Mouse (Mus musculus) midbrain, embryonic 10.5 days (tissue): ENCODE measurements at regions not wholly inside any gene's neighbourhood (a gene's known extent, or its start where the extent isn't known, plus 50 kb on each side); places are given as distances from the start of the nearest gene placed in this dataset.

Experiments used
- DNase-seq: peaks from one replicate; pipeline ENCODE4 v3.0.0-alpha.2; 2017; ENCODE audit warnings: low spot score
- H3K27ac ChIP-seq: fragments of 300-500 bp; sonication (generic); replicated peaks from 2 replicates; pipeline ENCODE4 v1.5.1; 2016; ENCODE audit warnings: mild to moderate bottlenecking
- H3K27me3 ChIP-seq: fragments of 300-500 bp; sonication (generic); 2 replicates; pipeline ENCODE4 v1.6.1; 2016; ENCODE audit warnings: low read depth, mild to moderate bottlenecking; ENCODE audit not compliant: poor library complexity, severe bottlenecking
- H3K36me3 ChIP-seq: fragments of 300-500 bp; sonication (generic); 2 replicates; pipeline ENCODE4 v1.6.1; 2016; ENCODE audit warnings: mild to moderate bottlenecking, moderate library complexity
- H3K4me1 ChIP-seq: fragments of 300-500 bp; sonication (generic); 2 replicates; pipeline ENCODE4 v1.6.1; 2016
- H3K4me3 ChIP-seq: fragments of 300-500 bp; sonication (generic); 2 replicates; pipeline ENCODE4 v1.5.1; 2016; ENCODE audit warnings: mild to moderate bottlenecking, moderate library complexity
- H3K9me3 ChIP-seq: fragments of 300-500 bp; sonication (generic); replicated peaks from 2 replicates; pipeline ENCODE4 v1.6.1; 2016; ENCODE audit warnings: mild to moderate bottlenecking
- WGBS: fragments of 180-500 bp; shearing (Covaris S2); methylation state at CpG from one replicate; pipeline ENCODE4 v1.1.7; 2016; 5-methylcytosine and 5-hydroxymethylcytosine counted together

- H3K27ac ChIP-seq = no peak overlapping the region
- no peak for DNase-seq
- H3K36me3 ChIP-seq = no peaks in the 10 kb centered on the region
- H3K9me3 ChIP-seq = no peaks in the 10 kb centered on the region
- no peaks in the 10 kb centered on the region for H3K27me3 ChIP-seq
- no peak overlapping the region for H3K4me3 ChIP-seq
- no peaks in the 10 kb centered on the region for H3K4me1 ChIP-seq
- WGBS = 87% methylated on average over 3 of the region's 3 CpGs
Measured at GRCm38 (mm10) chr6:66151786-66152185, 199.4 kb downstream of the 4930544G11Rik start.

GRCm38 (mm10) chr6:66154831-66155230 is 202.4 kb downstream of the 4930544G11Rik start:
- no peak for DNase-seq
- Histone ChIP-seq H3K4me3 (no peak overlapping the region), H3K36me3 (no peaks in the 10 kb centered on the region), H3K4me1 (no peaks in the 10 kb centered on the region), H3K27me3 (no peaks in the 10 kb centered on the region), H3K27ac (no peak overlapping the region), H3K9me3 (no peaks in the 10 kb centered on the region)
- WGBS = 92% methylated on average over 2 of the region's 2 CpGs

- no peaks in the 10 kb centered on the region for H3K27me3 ChIP-seq
- H3K36me3 ChIP-seq = no peaks in the 10 kb centered on the region
- 0 out of 2 replicates have a peak, but pooled peaks cover 6% of the 10 kb centered on the region for H3K9me3 ChIP-seq
- no peak overlapping the region for H3K4me3 ChIP-seq
- H3K4me1 ChIP-seq = no peaks in the 10 kb centered on the region
- no peak for DNase-seq
- WGBS = 68% methylated on average over 2 of the region's 2 CpGs
- no peak overlapping the region for H3K27ac ChIP-seq
Measured at GRCm38 (mm10) chr6:66160805-66161204, 208.4 kb downstream of the 4930544G11Rik start.

- WGBS = 72% methylated on average over 3 of the region's 3 CpGs
- 0 out of 2 replicates have a peak, but pooled peaks cover 6% of the 10 kb centered on the region for H3K9me3 ChIP-seq
- no peak overlapping the region for H3K27ac ChIP-seq
- H3K4me3 ChIP-seq = no peak overlapping the region
- no peaks in the 10 kb centered on the region for H3K4me1 ChIP-seq
- no peak for DNase-seq
- H3K27me3 ChIP-seq = no peaks in the 10 kb centered on the region
- H3K36me3 ChIP-seq = no peaks in the 10 kb centered on the region
Measured at GRCm38 (mm10) chr6:66168913-66169312, 216.5 kb downstream of the 4930544G11Rik start.

GRCm38 (mm10) chr6:66197990-66198389 is 245.6 kb downstream of the 4930544G11Rik start:
- no peak overlapping the region for H3K4me3 ChIP-seq
- DNase-seq = no peak
- H3K4me1 ChIP-seq = peaks cover 5% of the 10 kb centered on the region; the same call in 1 of the 2 replicates
- H3K9me3 ChIP-seq = no peaks in the 10 kb centered on the region
- WGBS = 87% methylated on average over 1 of the region's 1 CpGs
- no peaks in the 10 kb centered on the region for H3K36me3 ChIP-seq
- no peaks in the 10 kb centered on the region for H3K27me3 ChIP-seq
- no peak overlapping the region for H3K27ac ChIP-seq

- Histone ChIP-seq H3K9me3 (no peaks in the 10 kb centered on the region), H3K27me3 (no peaks in the 10 kb centered on the region), H3K36me3 (no peaks in the 10 kb centered on the region), H3K27ac (no peak overlapping the region), H3K4me1 (peaks cover 5% of the 10 kb centered on the region; the same call in 1 of the 2 replicates), H3K4me3 (no peak overlapping the region)
- 81% methylated on average over 6 of the region's 6 CpGs for WGBS
- no peak for DNase-seq
Measured at GRCm38 (mm10) chr6:66200136-66200790, 247.9 kb downstream of the 4930544G11Rik start.

GRCm38 (mm10) chr6:66206197-66206925 is 254.0 kb downstream of the 4930544G11Rik start:
- H3K4me3 ChIP-seq = no peak overlapping the region
- no peak overlapping the region for H3K27ac ChIP-seq
- no peaks in the 10 kb centered on the region for H3K27me3 ChIP-seq
- WGBS = 91% methylated on average over 5 of the region's 5 CpGs
- no peaks in the 10 kb centered on the region for H3K36me3 ChIP-seq
- no peaks in the 10 kb centered on the region for H3K9me3 ChIP-seq
- DNase-seq = no peak
- H3K4me1 ChIP-seq = no peaks in the 10 kb centered on the region

GRCm38 (mm10) chr6:66217543-66217942 is 265.1 kb downstream of the 4930544G11Rik start:
- Histone ChIP-seq H3K4me1 (peaks cover 11% of the 10 kb centered on the region; the same call in 1 of the 2 replicates), H3K27me3 (no peaks in the 10 kb centered on the region), H3K36me3 (no peaks in the 10 kb centered on the region), H3K27ac (0 out of 2 replicates have a peak overlapping the region, but pooled peaks have one; percentile 33), H3K4me3 (no peak overlapping the region), H3K9me3 (no peaks in the 10 kb centered on the region)
- 49% methylated on average over 2 of the region's 2 CpGs for WGBS
- DNase-seq = no peak

GRCm38 (mm10) chr6:66224164-66224903 is 271.9 kb downstream of the 4930544G11Rik start:
- 80% methylated on average over 4 of the region's 4 CpGs for WGBS
- DNase-seq = no peak
- no peak overlapping the region for H3K4me3 ChIP-seq
- no peaks in the 10 kb centered on the region for H3K9me3 ChIP-seq
- H3K36me3 ChIP-seq = no peaks in the 10 kb centered on the region
- no peak overlapping the region for H3K27ac ChIP-seq
- no peaks in the 10 kb centered on the region for H3K4me1 ChIP-seq
- no peaks in the 10 kb centered on the region for H3K27me3 ChIP-seq

- Histone ChIP-seq H3K4me1 (no peaks in the 10 kb centered on the region), H3K36me3 (no peaks in the 10 kb centered on the region), H3K27ac (no peak overlapping the region), H3K4me3 (no peak overlapping the region), H3K9me3 (no peaks in the 10 kb centered on the region), H3K27me3 (no peaks in the 10 kb centered on the region)
- WGBS = 73% methylated on average over 2 of the region's 2 CpGs
- DNase-seq = no peak
Measured at GRCm38 (mm10) chr6:66236368-66236767, 284.0 kb downstream of the 4930544G11Rik start.

GRCm38 (mm10) chr6:66255378-66255777 is 279.8 kb upstream of the Mad2l1 start:
- H3K27me3 ChIP-seq = no peaks in the 10 kb centered on the region
- H3K36me3 ChIP-seq = no peaks in the 10 kb centered on the region
- no peaks in the 10 kb centered on the region; the same call in 1 of the 2 replicates for H3K9me3 ChIP-seq
- DNase-seq = no peak
- no peak overlapping the region for H3K4me3 ChIP-seq
- H3K27ac ChIP-seq = no peak overlapping the region
- 92% methylated on average over 4 of the region's 4 CpGs for WGBS
- no peaks in the 10 kb centered on the region for H3K4me1 ChIP-seq

GRCm38 (mm10) chr6:66263429-66263828 is 271.8 kb upstream of the Mad2l1 start:
- Histone ChIP-seq H3K9me3 (no peaks in the 10 kb centered on the region), H3K27me3 (no peaks in the 10 kb centered on the region), H3K36me3 (no peaks in the 10 kb centered on the region), H3K27ac (no peak overlapping the region), H3K4me3 (no peak overlapping the region), H3K4me1 (no peaks in the 10 kb centered on the region)
- 76% methylated on average over 3 of the region's 3 CpGs for WGBS
- DNase-seq = no peak

- Histone ChIP-seq H3K27ac (no peak overlapping the region), H3K4me1 (no peaks in the 10 kb centered on the region), H3K4me3 (no peak overlapping the region), H3K9me3 (no peaks in the 10 kb centered on the region), H3K27me3 (no peaks in the 10 kb centered on the region), H3K36me3 (no peaks in the 10 kb centered on the region)
- DNase-seq = no peak
- whole genome bisulfite sequencing = 78% methylated on average over 1 of the region's 1 CpGs
Measured at GRCm38 (mm10) chr6:66263918-66264317, 271.3 kb upstream of the Mad2l1 start.
